Mouse (Mus musculus) forebrain, embryonic 11.5 days (tissue): ENCODE data around the gene Mgat5. TPM values are rescaled to one million over a fixed set of nuclear protein-coding genes. Genes with fewer than 3 reads are reported as not detected.
A peak's percentile ranks its signal among the peaks of the same experiment; 100 is the strongest.

Experiments used
- ATAC-seq: fragments of 200-750 bp; cut with Nextera tagmentation; replicated peaks from 2 replicates; pipeline ENCODE4 v1.8.0; 2017; ENCODE audit warnings: moderate TSS enrichment; ENCODE audit not compliant: low FRiP score
- DNase-seq: peaks from one replicate; pipeline ENCODE4 v3.0.0-alpha.2; 2017; ENCODE audit warnings: low spot score
- H3K27ac ChIP-seq: fragments of 300-500 bp; sonication (generic); 2 replicates; pipeline ENCODE4 v1.5.1; 2014; ENCODE audit warnings: low read depth, low read length
- H3K27me3 ChIP-seq: fragments of 300-500 bp; sonication (generic); 2 replicates; pipeline ENCODE4 v1.6.1; 2014; ENCODE audit warnings: mild to moderate bottlenecking, low read length, mixed read lengths; ENCODE audit not compliant: control insufficient read depth, insufficient read depth
- H3K36me3 ChIP-seq: fragments of 300-500 bp; sonication (generic); 2 replicates; pipeline ENCODE4 v1.6.1; 2014; ENCODE audit warnings: mild to moderate bottlenecking, low read length, moderate library complexity, mixed read lengths; ENCODE audit not compliant: control insufficient read depth, insufficient read depth
- H3K4me1 ChIP-seq: fragments of 300-500 bp; sonication (generic); replicated peaks from 2 replicates; pipeline ENCODE4 v1.6.1; 2014; ENCODE audit warnings: low read length, mixed read lengths; ENCODE audit not compliant: control insufficient read depth, insufficient read depth
- H3K4me2 ChIP-seq: fragments of 300-500 bp; sonication (generic); 2 replicates; pipeline ENCODE4 v1.6.1; 2014; ENCODE audit warnings: low read depth, mild to moderate bottlenecking, low read length, moderate library complexity, mixed read lengths; ENCODE audit not compliant: severe bottlenecking
- H3K4me3 ChIP-seq: fragments of 300-500 bp; sonication (generic); 2 replicates; pipeline ENCODE4 v1.5.1; 2014; ENCODE audit warnings: low read depth, low read length
- H3K9ac ChIP-seq: fragments of 300-500 bp; sonication (generic); 2 replicates; pipeline ENCODE4 v1.6.1; 2014; ENCODE audit warnings: low read length
- H3K9me3 ChIP-seq: fragments of 300-500 bp; sonication (generic); 2 replicates; pipeline ENCODE4 v1.6.1; 2016; ENCODE audit warnings: low read length, mixed read lengths; ENCODE audit not compliant: control insufficient read depth
- WGBS: fragments of 180-500 bp; shearing (Covaris S2); extraction: QIAGEN DNeasy Blood & Tissue Kit; methylation state at CpG from one replicate; pipeline ENCODE4 v1.1.7; 2014; 5-methylcytosine and 5-hydroxymethylcytosine counted together
- polyA plus RNA-seq: library from polyadenylated mRNA; unstranded; fragments of >200 nt; fragmentation: Nextera tagmentation; extraction: Ambion mirVana; gene quantifications from 2 replicates; pipeline ENCODE4 v1.2.1, GENCODE M21; 2014

Mgat5 gene
- polyA plus RNA-seq, 1 experiment from 2014 or later, result 6.6 TPM

GRCm38 (mm10) chr1:127257005-127257404 is 52.2 kb downstream of the Mgat5 start:
- Histone ChIP-seq H3K27me3 (no peaks in the 10 kb centered on the region), H3K4me1 (peaks cover 5% of the 10 kb centered on the region; the same call in 1 of the 2 replicates), H3K36me3 (no peaks in the 10 kb centered on the region), H3K9me3 (no peaks in the 10 kb centered on the region), H3K4me2 (no peak overlapping the region), H3K9ac (no peak overlapping the region), H3K27ac (no peak overlapping the region), H3K4me3 (no peak overlapping the region)
- 90% methylated on average over 8 of the region's 8 CpGs for WGBS
- DNase-seq (no peak), ATAC-seq (no peak)

DNA sequence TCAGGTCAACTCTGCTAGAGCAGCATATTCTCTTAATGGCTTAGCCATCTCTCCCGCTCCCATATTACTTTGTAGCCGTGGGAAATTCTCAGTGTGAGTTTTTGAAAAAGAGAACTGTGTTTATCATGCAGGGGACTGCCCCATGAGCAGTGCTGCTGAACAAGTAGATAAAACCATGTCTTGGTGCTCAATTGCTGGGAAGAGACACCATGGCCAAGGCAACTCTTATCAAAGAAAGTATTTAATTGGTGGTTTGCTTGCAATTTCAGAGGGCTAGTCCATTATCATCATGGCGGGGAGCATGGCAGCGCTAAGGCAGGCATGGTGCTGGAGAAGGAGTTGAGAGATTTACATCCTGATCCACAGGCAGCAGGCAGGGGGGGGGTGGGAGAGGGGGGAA is 54.9 kb downstream of the Mgat5 start:
- WGBS, result 87% methylated on average over 4 of the region's 4 CpGs
- H3K4me3 ChIP-seq, result no peak overlapping the region
- ATAC-seq (no peak), DNase-seq (no peak)
- no peak overlapping the region for H3K9ac ChIP-seq
- peaks cover 5% of the 10 kb centered on the region; the same call in 1 of the 2 replicates for H3K4me1 ChIP-seq
- no peaks in the 10 kb centered on the region; the same call in 1 of the 2 replicates for H3K36me3 ChIP-seq
- no peak overlapping the region for H3K4me2 ChIP-seq
- H3K27ac ChIP-seq, result no peak overlapping the region
- no peaks in the 10 kb centered on the region for H3K27me3 ChIP-seq
- H3K9me3 ChIP-seq, result no peaks in the 10 kb centered on the region

GRCm38 (mm10) chr1:127260969-127261368 is 56.2 kb downstream of the Mgat5 start:
- Histone ChIP-seq H3K9ac (peak overlapping the region; percentile 8; the same call in 1 of the 2 replicates), H3K36me3 (no peaks in the 10 kb centered on the region; the same call in 1 of the 2 replicates), H3K9me3 (no peaks in the 10 kb centered on the region), H3K4me3 (no peak overlapping the region), H3K27me3 (no peaks in the 10 kb centered on the region), H3K4me2 (no peak overlapping the region), H3K27ac (no peak overlapping the region), H3K4me1 (peaks cover 5% of the 10 kb centered on the region; the same call in 1 of the 2 replicates)
- 0 out of 2 replicates have a peak, but pooled peaks have one; percentile 33 for ATAC-seq
- WGBS, result 49% methylated on average over 6 of the region's 6 CpGs
- DNase-seq, result no peak

GRCm38 (mm10) chr1:127262170-127262837 is 57.5 kb downstream of the Mgat5 start:
- H3K4me1 ChIP-seq, result peaks cover 5% of the 10 kb centered on the region; the same call in 1 of the 2 replicates
- H3K27ac ChIP-seq, result no peak overlapping the region
- WGBS, result 86% methylated on average over 13 of the region's 13 CpGs
- ATAC-seq (no peak), DNase-seq (no peak)
- H3K4me3 ChIP-seq, result no peak overlapping the region
- H3K4me2 ChIP-seq, result no peak overlapping the region
- H3K9ac ChIP-seq, result no peak overlapping the region
- no peaks in the 10 kb centered on the region for H3K27me3 ChIP-seq
- no peaks in the 10 kb centered on the region; the same call in 1 of the 2 replicates for H3K36me3 ChIP-seq
- H3K9me3 ChIP-seq, result no peaks in the 10 kb centered on the region

DNA sequence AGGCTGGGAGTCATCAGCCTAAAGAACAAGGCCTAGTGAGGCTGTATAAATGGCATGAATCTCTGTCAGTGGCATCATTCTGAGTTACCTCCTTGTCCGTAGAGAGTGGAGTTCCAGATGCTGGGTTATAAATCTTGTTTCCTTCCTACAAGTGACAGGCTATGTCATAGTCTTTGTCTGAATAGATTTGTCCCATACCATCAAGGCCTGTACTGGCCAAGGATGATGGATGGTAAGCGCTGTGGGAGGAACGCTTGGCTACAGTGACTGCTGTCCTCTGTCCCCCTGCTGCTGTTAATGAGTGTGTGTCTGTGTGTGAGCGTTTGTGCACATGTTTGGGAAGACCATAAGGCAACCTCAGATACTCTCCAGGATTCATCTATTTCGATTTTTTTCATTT is 63.2 kb downstream of the Mgat5 start:
- Histone ChIP-seq H3K36me3 (no peaks in the 10 kb centered on the region; the same call in 1 of the 2 replicates), H3K4me3 (no peak overlapping the region), H3K4me2 (no peak overlapping the region), H3K9ac (no peak overlapping the region), H3K9me3 (no peaks in the 10 kb centered on the region), H3K27ac (no peak overlapping the region), H3K27me3 (no peaks in the 10 kb centered on the region), H3K4me1 (no peaks in the 10 kb centered on the region)
- no peak for ATAC-seq
- WGBS, result 96% methylated on average over 5 of the region's 5 CpGs
- no peak for DNase-seq

DNA sequence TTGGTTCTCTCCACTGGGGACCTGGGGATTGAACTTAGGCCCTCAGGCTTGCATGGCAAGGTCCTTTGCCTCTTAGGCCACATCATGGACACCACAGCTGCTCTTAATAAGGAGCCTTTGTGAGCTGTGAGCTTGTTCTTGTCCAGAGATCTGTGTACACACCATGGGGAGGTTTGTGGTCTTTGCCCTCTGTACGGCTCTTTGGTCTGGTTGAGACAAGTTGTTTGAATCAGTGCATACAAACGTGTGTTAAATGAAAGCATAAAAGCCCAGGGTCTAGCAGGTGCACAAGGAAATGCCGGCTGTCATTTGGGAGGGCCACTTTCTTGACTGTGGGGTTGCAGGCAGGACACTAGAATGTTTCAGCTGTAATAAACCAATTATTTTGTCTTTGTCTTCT is 64.5 kb downstream of the Mgat5 start:
- H3K27me3 ChIP-seq, result no peaks in the 10 kb centered on the region
- H3K9ac ChIP-seq, result no peak overlapping the region
- H3K4me2 ChIP-seq, result no peak overlapping the region
- no peak overlapping the region for H3K4me3 ChIP-seq
- H3K27ac ChIP-seq, result no peak overlapping the region
- H3K9me3 ChIP-seq, result no peaks in the 10 kb centered on the region
- 74% methylated on average over 3 of the region's 3 CpGs for WGBS
- no peaks in the 10 kb centered on the region for H3K4me1 ChIP-seq
- no peaks in the 10 kb centered on the region for H3K36me3 ChIP-seq
- ATAC-seq (no peak), DNase-seq (no peak)

DNA sequence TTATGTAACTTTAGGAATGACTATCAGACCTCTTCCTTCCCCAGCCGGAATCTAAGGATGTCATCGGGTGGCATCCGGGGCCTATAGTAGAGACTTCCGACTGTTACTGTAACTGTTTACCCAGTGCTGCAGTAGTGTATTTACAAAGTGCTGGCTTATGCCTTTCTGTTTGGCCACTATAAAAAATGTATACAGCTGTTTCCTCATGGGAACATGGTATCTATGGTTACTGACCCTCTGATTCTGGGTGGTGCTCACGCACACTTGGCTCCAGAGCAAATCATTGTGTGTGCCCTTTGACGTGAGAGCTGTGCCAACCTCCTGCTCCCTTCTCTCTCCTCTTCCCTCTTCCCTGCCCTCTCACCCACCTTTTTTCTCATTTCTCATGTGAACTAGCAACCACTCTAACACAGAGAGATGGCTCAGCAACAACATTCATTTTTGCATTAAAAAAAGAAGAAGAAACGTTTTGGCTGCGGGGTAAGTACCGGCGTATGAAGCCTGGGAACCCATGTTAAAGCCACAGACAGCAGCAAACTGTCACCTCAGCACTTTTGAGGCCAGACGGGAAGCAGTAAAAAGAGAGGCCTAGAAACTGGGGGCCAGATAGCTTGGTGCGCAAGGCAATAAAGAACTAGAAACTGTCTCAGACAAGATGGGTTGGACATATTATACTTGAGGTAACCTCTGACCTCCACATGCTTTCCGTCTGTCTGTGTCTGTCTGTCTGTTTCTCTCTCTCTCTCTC is 65.6 kb downstream of the Mgat5 start:
- H3K4me3 ChIP-seq, result no peak overlapping the region
- ATAC-seq (no peak), DNase-seq (no peak)
- no peaks in the 10 kb centered on the region for H3K36me3 ChIP-seq
- 89% methylated on average over 13 of the region's 13 CpGs for WGBS
- no peak overlapping the region for H3K4me2 ChIP-seq
- no peak overlapping the region for H3K9ac ChIP-seq
- no peaks in the 10 kb centered on the region for H3K27me3 ChIP-seq
- H3K27ac ChIP-seq, result no peak overlapping the region
- H3K4me1 ChIP-seq, result no peaks in the 10 kb centered on the region
- no peaks in the 10 kb centered on the region for H3K9me3 ChIP-seq

- H3K36me3 ChIP-seq, result no peaks in the 10 kb centered on the region
- DNase-seq (no peak), ATAC-seq (no peak)
- no peak overlapping the region for H3K9ac ChIP-seq
- H3K9me3 ChIP-seq, result no peaks in the 10 kb centered on the region
- H3K27ac ChIP-seq, result no peak overlapping the region
- H3K27me3 ChIP-seq, result no peaks in the 10 kb centered on the region
- no peaks in the 10 kb centered on the region for H3K4me1 ChIP-seq
- no peak overlapping the region for H3K4me2 ChIP-seq
- H3K4me3 ChIP-seq, result no peak overlapping the region
- WGBS, result 92% methylated on average over 4 of the region's 4 CpGs
Observed at GRCm38 (mm10) chr1:127271156-127271555, 66.3 kb downstream of the Mgat5 start.
